Mouse (Mus musculus) E14TG2a.4 (cell line): ENCODE measurements around the gene Cpm.
A peak's percentile ranks its signal among the peaks of the same experiment; 100 is the strongest.

Experiments used
- H3K27me3 ChIP-seq: 2 replicates; pipeline ENCODE4 v1.6.1; 2014; ENCODE audit warnings: low read length, control low read depth; ENCODE audit not compliant: insufficient read depth
- H3K36me3 ChIP-seq: 2 replicates; pipeline ENCODE4 v1.6.1; 2014; ENCODE audit warnings: low read length, control low read depth; ENCODE audit not compliant: insufficient read depth
- H3K4me1 ChIP-seq: replicated peaks from 2 replicates; pipeline ENCODE4 v1.6.1; 2014; ENCODE audit warnings: low read depth, low read length, control low read depth
- H3K4me3 ChIP-seq: replicated peaks from 2 replicates; pipeline ENCODE4 v1.5.1; 2014; ENCODE audit warnings: mild to moderate bottlenecking, low read length
- H3K9me3 ChIP-seq: 2 replicates; pipeline ENCODE4 v1.6.1; 2014; ENCODE audit warnings: low read length, control low read depth
- CTCF ChIP-seq: conservative IDR thresholded peaks from 2 replicates; pipeline ENCODE4 v1.5.1; 2014; ENCODE audit warnings: low read length
- NANOG ChIP-seq: IDR thresholded peaks from 2 replicates; pipeline ENCODE4 v1.6.1; 2014; ENCODE audit warnings: borderline replicate concordance, low read length, mixed read lengths
- POU5F1 ChIP-seq: IDR thresholded peaks from 2 replicates; pipeline ENCODE4 v1.6.1; 2014; ENCODE audit warnings: low read length, borderline replicate concordance

Gene Cpm

GRCm38 (mm10) chr10:117639221-117639599 is 9.9 kb downstream of the Cpm start:
- Histone ChIP-seq H3K36me3 (no peaks in the 10 kb centered on the region), H3K4me3 (no peak overlapping the region), H3K4me1 (peaks cover 34% of the 10 kb centered on the region), H3K9me3 (peaks cover 9% of the 10 kb centered on the region), H3K27me3 (peaks cover 32% of the 10 kb centered on the region)
- TF ChIP-seq NANOG (no peak), CTCF (no peak), POU5F1 (no peak)

DNA sequence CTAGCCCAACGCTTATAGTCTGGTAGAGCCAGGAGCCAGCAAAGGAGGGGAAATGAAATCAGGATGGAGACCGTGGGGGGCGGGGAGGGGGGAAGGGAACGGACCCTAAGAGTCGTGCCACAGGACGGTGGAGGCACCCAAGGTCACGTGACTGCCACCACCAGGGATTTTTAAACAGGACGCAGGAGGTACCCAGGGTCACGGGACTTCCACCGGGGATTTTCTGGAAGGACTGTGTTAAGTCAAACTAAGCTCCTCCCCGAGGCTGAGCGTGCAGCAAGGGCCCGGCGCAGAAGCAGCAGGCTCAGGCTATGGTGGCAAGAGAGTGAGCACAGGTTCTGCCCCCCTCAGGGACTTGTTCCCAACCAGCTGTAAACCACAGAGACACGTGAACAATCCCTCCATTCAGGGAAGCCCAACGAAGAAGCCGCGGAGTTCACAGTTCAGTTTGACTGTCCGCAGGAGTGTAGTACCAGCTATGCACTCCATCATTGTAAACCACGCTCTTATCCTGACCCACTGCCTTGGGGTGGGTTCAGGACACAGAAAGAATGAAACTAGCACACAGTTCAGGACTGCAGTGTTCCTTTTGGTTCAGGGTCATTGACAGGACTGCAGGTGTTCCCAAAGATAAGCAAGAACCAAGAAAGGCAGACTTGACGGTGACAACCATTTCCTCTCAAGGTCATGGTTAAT is 10.7 kb downstream of the Cpm start:
- H3K4me1 ChIP-seq = peaks cover 34% of the 10 kb centered on the region
- H3K36me3 ChIP-seq = no peaks in the 10 kb centered on the region
- peaks cover 9% of the 10 kb centered on the region for H3K9me3 ChIP-seq
- no peak for TF ChIP-seq NANOG
- TF ChIP-seq CTCF = no peak
- TF ChIP-seq POU5F1 = no peak
- H3K4me3 ChIP-seq = 0 out of 2 replicates have a peak overlapping the region, but pooled peaks have one; percentile 13
- H3K27me3 ChIP-seq = peaks cover 34% of the 10 kb centered on the region

DNA sequence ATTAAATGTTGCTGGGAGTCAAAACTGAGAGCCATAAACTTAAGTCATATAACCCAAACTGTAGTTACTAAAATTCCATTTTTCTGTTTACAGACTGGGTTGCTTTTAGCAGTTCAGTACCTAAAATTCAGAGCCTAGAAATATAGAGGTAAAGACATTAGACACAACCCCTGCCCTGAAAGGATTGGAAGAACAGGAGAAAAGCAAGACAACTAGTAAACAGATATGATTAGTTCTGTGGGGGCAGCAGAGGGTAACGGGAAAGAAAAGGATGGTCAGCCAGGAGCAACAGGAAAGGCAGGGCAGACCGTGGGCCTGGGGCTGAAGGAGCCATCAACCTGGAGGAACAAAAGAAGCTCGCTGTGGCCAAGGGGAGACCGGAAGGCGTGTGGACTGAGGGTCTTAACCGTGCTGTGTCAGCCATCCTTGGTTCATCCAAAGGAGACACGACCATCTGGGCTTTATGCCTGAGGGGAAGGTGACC is 11.3 kb downstream of the Cpm start:
- peaks cover 9% of the 10 kb centered on the region for H3K9me3 ChIP-seq
- peaks cover 34% of the 10 kb centered on the region for H3K27me3 ChIP-seq
- H3K36me3 ChIP-seq = no peaks in the 10 kb centered on the region
- TF ChIP-seq CTCF (no peak), POU5F1 (no peak), NANOG (no peak)
- H3K4me3 ChIP-seq = no peak overlapping the region
- H3K4me1 ChIP-seq = peaks cover 34% of the 10 kb centered on the region

- no peak for TF ChIP-seq CTCF
- TF ChIP-seq POU5F1 = no peak
- no peak for TF ChIP-seq NANOG
- H3K4me1 ChIP-seq = peaks cover 37% of the 10 kb centered on the region
- peaks cover 5% of the 10 kb centered on the region; the same call in 1 of the 2 replicates for H3K9me3 ChIP-seq
- H3K36me3 ChIP-seq = no peaks in the 10 kb centered on the region
- peak overlapping the region; percentile 27; the same call in 1 of the 2 replicates for H3K4me3 ChIP-seq
- peaks cover 37% of the 10 kb centered on the region for H3K27me3 ChIP-seq
Measured at GRCm38 (mm10) chr10:117641400-117642200, 12.3 kb downstream of the Cpm start.

DNA sequence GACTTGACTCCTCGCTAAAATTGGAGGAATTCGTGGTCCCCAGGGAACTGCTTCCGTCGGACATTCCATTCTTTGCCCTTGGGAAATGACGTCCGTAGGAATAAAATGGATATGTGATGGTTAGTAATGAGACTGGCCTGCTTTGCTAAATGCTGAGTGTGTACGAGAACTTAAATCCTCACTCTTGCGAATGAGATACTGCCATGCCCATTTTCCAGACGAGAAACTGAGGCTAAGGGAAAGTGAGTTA is 12.8 kb downstream of the Cpm start:
- H3K4me3 ChIP-seq = no peak overlapping the region
- peaks cover 38% of the 10 kb centered on the region for H3K27me3 ChIP-seq
- peaks cover 43% of the 10 kb centered on the region for H3K4me1 ChIP-seq
- peaks cover 2% of the 10 kb centered on the region; the same call in 1 of the 2 replicates for H3K9me3 ChIP-seq
- TF ChIP-seq CTCF (no peak), POU5F1 (no peak), NANOG (no peak)
- H3K36me3 ChIP-seq = no peaks in the 10 kb centered on the region

DNA sequence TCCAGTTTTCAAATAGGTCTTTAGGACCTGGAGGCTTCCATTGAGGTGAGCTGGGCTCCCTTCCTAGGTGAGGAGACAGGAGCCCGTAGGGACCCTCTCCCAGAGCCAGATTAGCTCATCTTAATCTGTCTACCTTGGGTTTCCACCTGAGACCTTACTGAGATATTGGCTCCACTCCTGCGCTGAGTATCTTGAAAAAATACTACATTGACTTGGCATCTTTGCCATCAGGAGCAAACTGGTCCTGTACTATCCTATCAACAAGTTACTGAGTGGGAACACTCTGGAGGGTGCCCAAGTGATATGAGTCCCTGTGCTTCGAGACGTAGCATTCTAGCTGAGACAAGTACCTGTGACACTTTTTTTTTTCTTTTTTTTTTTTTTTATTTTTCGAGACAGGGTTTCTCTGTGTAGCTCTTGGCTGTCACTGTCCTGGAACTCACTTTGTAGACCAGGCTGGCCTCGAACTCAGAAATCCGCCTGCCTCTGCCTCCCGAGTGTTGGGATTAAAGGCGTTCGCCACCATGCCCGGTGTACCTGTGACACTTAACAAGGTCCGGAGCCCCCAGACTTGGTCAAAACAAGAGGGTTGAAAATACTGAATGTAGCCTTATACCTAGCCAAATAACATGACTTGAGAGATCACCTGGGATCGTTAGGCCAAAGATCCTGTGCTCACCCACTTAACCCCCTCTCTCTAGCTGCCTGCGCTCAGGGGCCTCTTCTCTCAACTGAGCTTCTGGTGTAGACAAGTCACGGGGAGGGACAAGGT is 13.4 kb downstream of the Cpm start:
- TF ChIP-seq NANOG = no peak
- no peak for TF ChIP-seq CTCF
- no peak for TF ChIP-seq POU5F1
- no peak overlapping the region for H3K4me3 ChIP-seq
- peaks cover 38% of the 10 kb centered on the region for H3K27me3 ChIP-seq
- peaks cover 48% of the 10 kb centered on the region for H3K4me1 ChIP-seq
- no peaks in the 10 kb centered on the region for H3K36me3 ChIP-seq
- no peaks in the 10 kb centered on the region for H3K9me3 ChIP-seq

- Histone ChIP-seq H3K27me3 (peaks cover 38% of the 10 kb centered on the region), H3K4me1 (peaks cover 54% of the 10 kb centered on the region), H3K4me3 (no peak overlapping the region), H3K36me3 (no peaks in the 10 kb centered on the region), H3K9me3 (no peaks in the 10 kb centered on the region)
- no peak for TF ChIP-seq CTCF
- no peak for TF ChIP-seq NANOG
- no peak for TF ChIP-seq POU5F1
Measured at GRCm38 (mm10) chr10:117643302-117643701, 14.0 kb downstream of the Cpm start.

GRCm38 (mm10) chr10:117643711-117644428 is 14.6 kb downstream of the Cpm start:
- Histone ChIP-seq H3K27me3 (peaks cover 38% of the 10 kb centered on the region), H3K4me1 (peaks cover 58% of the 10 kb centered on the region)
- no peak for TF ChIP-seq NANOG
- no peak for TF ChIP-seq CTCF
- TF ChIP-seq POU5F1 = no peak

More at GRCm38 (mm10) chr10:117643711-117644428, 14.6 kb downstream of the Cpm start:
- Histone ChIP-seq H3K4me3 (no peak overlapping the region), H3K9me3 (no peaks in the 10 kb centered on the region), H3K36me3 (no peaks in the 10 kb centered on the region)
